20 mouse cellular contexts compared by ENCODE assay signal in the genomic region with DNA sequence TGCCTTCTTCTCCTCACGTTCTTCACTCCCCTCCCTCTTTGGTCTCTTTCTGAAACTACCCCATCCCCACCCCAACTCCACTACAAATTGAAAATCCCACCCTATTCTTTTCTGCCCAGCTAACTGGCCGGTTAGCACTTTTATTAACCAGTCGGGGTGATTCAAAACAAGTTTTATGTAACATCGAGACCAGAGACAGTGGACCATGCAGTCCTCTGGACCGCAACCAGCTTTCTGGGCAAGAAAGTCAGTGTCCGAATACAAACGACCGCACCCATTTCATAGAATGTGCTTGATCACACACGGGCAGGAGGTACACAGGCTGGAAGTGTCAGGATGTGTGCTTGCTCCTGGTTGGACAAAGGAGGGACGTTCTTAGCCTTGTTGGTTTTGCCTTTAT. TPM values are rescaled to one million over a fixed set of nuclear protein-coding genes. Genes with fewer than 3 reads are reported as not detected.
"Had no signal": no experiment of that assay in that cellular context is flagged by ENCODE, and none has a peak within 500 bp of the region (broad histone marks: within the 10 kb centered on the region; RNA-seq: fewer than 3 reads in every experiment).

No protein-coding gene starts in this region.

- H3K4me2 ChIP-seq: intestine, embryonic 15.5 days; limb, embryonic 12.5 days; limb, embryonic 15.5 days; liver, embryonic 11.5 days; lung, embryonic 14.5 days; midbrain, embryonic 12.5 days; midbrain, embryonic 15.5 days; neural tube, embryonic 12.5 days had no signal

- H3K27ac ChIP-seq: intestine, embryonic 15.5 days; kidney, postnatal 0 days; limb, embryonic 12.5 days; limb, embryonic 15.5 days; liver, embryonic 14.5 days; macrophage; midbrain, embryonic 12.5 days; midbrain, embryonic 15.5 days; neural tube, embryonic 12.5 days had no signal

- H3K27me3 ChIP-seq: midbrain, embryonic 12.5 days; neural tube, embryonic 12.5 days had no signal

- H3K4me1 ChIP-seq: intestine, embryonic 15.5 days; limb, embryonic 12.5 days; limb, embryonic 15.5 days; midbrain, embryonic 12.5 days; midbrain, embryonic 15.5 days; neural tube, embryonic 12.5 days had no signal

- DNase-seq: left cerebral cortex, postnatal 4 days; liver, postnatal 0 days; lung, embryonic 14.5 days; thymus, adult 18-20 months; thymus, postnatal 36 days had no signal

- H3K4me3 ChIP-seq: intestine, embryonic 15.5 days; limb, embryonic 12.5 days; limb, embryonic 15.5 days; midbrain, embryonic 12.5 days; midbrain, embryonic 15.5 days; neural tube, embryonic 12.5 days had no signal

- H3K9me3 ChIP-seq: intestine, embryonic 15.5 days; limb, embryonic 12.5 days; limb, embryonic 15.5 days; midbrain, embryonic 12.5 days; midbrain, embryonic 15.5 days; neural tube, embryonic 12.5 days had no signal

- ATAC-seq: intestine, embryonic 15.5 days; liver, postnatal 0 days; lung, postnatal 0 days; midbrain, embryonic 15.5 days had no signal

- H3K9ac ChIP-seq: intestine, embryonic 15.5 days; limb, embryonic 12.5 days; limb, embryonic 15.5 days; liver, embryonic 14.5 days; liver, postnatal 0 days; lung, embryonic 14.5 days; midbrain, embryonic 12.5 days; midbrain, embryonic 15.5 days; neural tube, embryonic 12.5 days had no signal

- H3K36me3 ChIP-seq: intestine, embryonic 15.5 days; limb, embryonic 12.5 days; limb, embryonic 15.5 days; midbrain, embryonic 12.5 days; midbrain, embryonic 15.5 days; neural tube, embryonic 12.5 days had no signal

RNA-seq across cellular contexts. Expression of a gene that starts 7.7 kb away (rescaled TPM):
- total RNA-seq: layer of hippocampus, adult 18-20 months; left cerebral cortex, adult 8-10 months; left cerebral cortex, postnatal 14 days had no signal

RNA-seq across cellular contexts. Expression of a gene that starts 32.6 kb away (rescaled TPM):
- total RNA-seq: layer of hippocampus, adult 18-20 months; layer of hippocampus, postnatal 14 days had no signal
- polyA plus RNA-seq: midbrain, embryonic 12.5 days; neural tube, embryonic 12.5 days had no signal
